Mouse (Mus musculus) brain, embryonic 14.5 days (tissue): ENCODE results near the gene Prlh.

ENCODE experiments used
- CTCF ChIP-seq: fragments of 200-500 bp; IDR thresholded peaks from 2 replicates; pipeline ENCODE4 v1.5.1; 2012; ENCODE audit warnings: inconsistent platforms, mild to moderate bottlenecking, moderate library complexity, borderline replicate concordance; ENCODE audit not compliant: insufficient read depth, insufficient read length; ENCODE audit errors: extremely low read depth
- POLR2A ChIP-seq: fragments of 200-500 bp; IDR thresholded peaks from 2 replicates; pipeline ENCODE4 v1.6.1; 2012; ENCODE audit warnings: mild to moderate bottlenecking, inconsistent platforms, borderline replicate concordance; ENCODE audit not compliant: poor library complexity, insufficient read depth, insufficient read length, severe bottlenecking; ENCODE audit errors: extremely low read depth

- TF ChIP-seq POLR2A (no peak), CTCF (no peak)
Measured at GRCm38 (mm10) chr1:90981346-90981745, 28.4 kb downstream of the Prlh start.
